Mouse (Mus musculus) lung, embryonic 15.5 days (tissue): ENCODE measurements around the gene Gabarap. TPM values are rescaled to one million over a fixed set of nuclear protein-coding genes. Genes with fewer than 3 reads are reported as not detected.
A peak's percentile ranks its signal among the peaks of the same experiment; 100 is the strongest.

Experiments
- microRNA counts: library from miRNA; unstranded; fragments of <30 nt; microRNA quantifications from one replicate; lab custom pipeline; 2016
- microRNA-seq: library from miRNA; unstranded; fragments of <30 nt; microRNA quantifications from one replicate; pipeline ENCODE4, GENCODE M21; 2016
- polyA plus RNA-seq: library from polyadenylated mRNA; unstranded; fragments of >200 nt; fragmentation: Nextera tagmentation; extraction: Ambion mirVana; gene quantifications from 2 replicates; pipeline ENCODE4 v1.2.1, GENCODE M21; 2015

Gene Gabarap
- polyA plus RNA-seq, 1 experiment from 2014 or later: 455 TPM

MicroRNA genes within 50 kb of the gene (microRNA counts, 519-probe panel; counts per million panel counts)
- 19.7 counts per million for microRNA mmu-miR-324-3p (lab: Ali Mortazavi, UCI)
- microRNA mmu-miR-324-5p (lab: Ali Mortazavi, UCI): 2,537 counts per million, percentile 54 among the panel's probes with 10 or more counts

Small RNA genes within 50 kb of the gene (microRNA-seq; reads per million reads assigned to microRNA genes)
- gene Gm44349 (not detected), gene Mir324 (2,464 reads per million, percentile 84 among the genes with 10 or more reads in this experiment)

Other genes starting within 250 kb of the Gabarap start
- gene Polr2a, start 232.5 kb upstream of the Gabarap start, polyA plus RNA-seq: 26.7 and 31.6 TPM in 2 replicates
- gene Slc35g3, start 229.2 kb upstream of the Gabarap start, polyA plus RNA-seq: 0.19 and 0.26 TPM in 2 replicates
- 2.6 and 3.0 TPM in 2 replicates for gene Zbtb4, start 225.2 kb upstream of the Gabarap start, polyA plus RNA-seq
- gene Chrnb1, start 195.2 kb upstream of the Gabarap start, polyA plus RNA-seq: 15.7 and 15.8 TPM in 2 replicates
- gene Fgf11, start 189.3 kb upstream of the Gabarap start, polyA plus RNA-seq: 1.2 and 1.3 TPM in 2 replicates
- 6.3 and 7.3 TPM in 2 replicates for gene Tmem102, start 185.5 kb upstream of the Gabarap start, polyA plus RNA-seq
- gene Gm39566, start 175.8 kb upstream of the Gabarap start, polyA plus RNA-seq: not detected in 2 replicates
- gene Spem2, start 172.7 kb upstream of the Gabarap start, polyA plus RNA-seq: not detected in 2 replicates
- not detected in 2 replicates for gene Spem1, start 169.0 kb upstream of the Gabarap start, polyA plus RNA-seq
- gene Nlgn2, start 153.4 kb upstream of the Gabarap start, polyA plus RNA-seq: 5.5 and 6.5 TPM in 2 replicates
- gene Tmem256, start 152.6 kb upstream of the Gabarap start, polyA plus RNA-seq: 434 and 473 TPM in 2 replicates
- 110 and 119 TPM in 2 replicates for gene Plscr3, start 144.8 kb upstream of the Gabarap start, polyA plus RNA-seq
- 9.2 and 9.6 TPM in 2 replicates for gene Tnk1, start 132.4 kb upstream of the Gabarap start, polyA plus RNA-seq
- gene Tmem95, start 113.1 kb upstream of the Gabarap start, polyA plus RNA-seq: not detected in 2 replicates
- 8.1 and 8.6 TPM in 2 replicates for gene Kctd11, start 109.7 kb upstream of the Gabarap start, polyA plus RNA-seq
- gene Acap1, start 95.6 kb upstream of the Gabarap start, polyA plus RNA-seq: 1.4 and 5.0 TPM in 2 replicates
- 11.9 and 13.0 TPM in 2 replicates for gene 2810408A11Rik, start 90.2 kb upstream of the Gabarap start, polyA plus RNA-seq
- gene Neurl4, start 90.1 kb upstream of the Gabarap start, polyA plus RNA-seq: 7.1 and 8.0 TPM in 2 replicates
- 81.7 and 82.2 TPM in 2 replicates for gene Gps2, start 77.3 kb upstream of the Gabarap start, polyA plus RNA-seq
- 1,673 and 1,693 TPM in 2 replicates for gene Eif5a, start 69.2 kb upstream of the Gabarap start, polyA plus RNA-seq
- gene Ybx2, start 55.3 kb upstream of the Gabarap start, polyA plus RNA-seq: 2.8 and 3.0 TPM in 2 replicates
- 18.0 and 20.6 TPM in 2 replicates for gene Slc2a4, start 43.0 kb upstream of the Gabarap start, polyA plus RNA-seq
- gene Cldn7, start 26.4 kb upstream of the Gabarap start, polyA plus RNA-seq: 154 and 170 TPM in 2 replicates
- gene Ctdnep1, start 10.0 kb upstream of the Gabarap start, polyA plus RNA-seq: 22.3 and 25.4 TPM in 2 replicates
- 106 and 111 TPM in 2 replicates for gene Elp5, start 8.6 kb upstream of the Gabarap start, polyA plus RNA-seq
- gene Phf23, start 4.6 kb downstream of the Gabarap start, polyA plus RNA-seq: 75.0 and 78.2 TPM in 2 replicates
- 34.7 and 40.3 TPM in 2 replicates for gene Dvl2, start 9.5 kb downstream of the Gabarap start, polyA plus RNA-seq
- gene Acadvl, start 24.3 kb downstream of the Gabarap start, polyA plus RNA-seq: 73.9 and 81.3 TPM in 2 replicates
- 5.6 and 5.9 TPM in 2 replicates for gene Dlg4, start 25.8 kb downstream of the Gabarap start, polyA plus RNA-seq
- gene Asgr1, start 62.9 kb downstream of the Gabarap start, polyA plus RNA-seq: 0.23 and 0.29 TPM in 2 replicates
- 0.19 and 0.47 TPM in 2 replicates for gene Asgr2, start 101.5 kb downstream of the Gabarap start, polyA plus RNA-seq
- gene Mgl2, start 139.2 kb downstream of the Gabarap start, polyA plus RNA-seq: 3.9 and 4.3 TPM in 2 replicates
- 0.65 and 1.2 TPM in 2 replicates for gene Clec10a, start 165.1 kb downstream of the Gabarap start, polyA plus RNA-seq
- gene Slc16a11, start 221.6 kb downstream of the Gabarap start, polyA plus RNA-seq: 0.79 and 1.1 TPM in 2 replicates
- 5.5 and 6.0 TPM in 2 replicates for gene Slc16a13, start 229.9 kb downstream of the Gabarap start, polyA plus RNA-seq
- 30.2 and 33.9 TPM in 2 replicates for gene Bcl6b, start 238.7 kb downstream of the Gabarap start, polyA plus RNA-seq
- gene 0610010K14Rik, start 246.8 kb downstream of the Gabarap start, polyA plus RNA-seq: 175 and 179 TPM in 2 replicates
- 10.8 and 11.0 TPM in 2 replicates for gene Gm21988, start 248.7 kb downstream of the Gabarap start, polyA plus RNA-seq
- gene Rnasek, start 248.7 kb downstream of the Gabarap start, polyA plus RNA-seq: 179 and 183 TPM in 2 replicates